In genomic region chr13:9763100-9763827, GRCm38 (mm10) we compare ENCODE assay signal across 8 mouse cellular contexts. TPM values are rescaled to one million over a fixed set of nuclear protein-coding genes. Genes with fewer than 3 reads are reported as not detected.
DNase-seq lines count a peak whose midpoint lies in the region; ATAC-seq and TF ChIP-seq lines count a peak whose summit lies in the region.

No protein-coding gene starts in this region.

- peak overlapping the region; percentile 100 for H3K27ac ChIP-seq in heart, embryonic 11.5 days (ENCODE audit: low read depth, low read length)
- H3K27ac ChIP-seq in cortical plate, adult 2 months (ENCODE audit: insufficient read depth, low read length) = peak overlapping the region; percentile 52
- H3K27ac ChIP-seq in hindbrain, embryonic 12.5 days = peak overlapping the region; percentile 100
- peak overlapping the region; percentile 87 for H3K27ac ChIP-seq in liver, embryonic 15.5 days (replicated peaks)

- TF ChIP-seq CTCF in cortical plate, adult 2 months (IDR thresholded peaks at IDR 0.05; ENCODE audit: extremely low read depth, insufficient read depth, low read length) = no peak

- peak overlapping the region; percentile 99 for H3K9ac ChIP-seq in heart, embryonic 11.5 days (ENCODE audit: low read depth, low read length)
- H3K9ac ChIP-seq in hindbrain, embryonic 12.5 days = peak overlapping the region; percentile 98
- peak overlapping the region; percentile 89 for H3K9ac ChIP-seq in liver, embryonic 15.5 days

- H3K4me2 ChIP-seq in heart, embryonic 11.5 days = peak overlapping the region; percentile 62
- peak overlapping the region; percentile 66 for H3K4me2 ChIP-seq in hindbrain, embryonic 12.5 days (replicated peaks)
- peak overlapping the region; percentile 94 for H3K4me2 ChIP-seq in liver, embryonic 15.5 days

- ATAC-seq in heart, embryonic 11.5 days (replicated peaks; ENCODE audit: insufficient number of reproducible peaks, low FRiP score, low TSS enrichment) = peak; percentile 28; the same call in 1 of the 2 replicates
- peak; percentile 45 for ATAC-seq in CD4-positive, CD25-positive, alpha-beta regulatory T cell, adult 4 months
- ATAC-seq in hindbrain, embryonic 12.5 days (ENCODE audit: low FRiP score) = peak; percentile 49
- ATAC-seq in liver, embryonic 15.5 days (ENCODE audit: insufficient read depth) = peak; percentile 62

- intact Hi-C loops in heart, postnatal 25 days (cut with DNase I) = loop anchor here (5.0 to 10.0 kb wide), 4 partner anchors 66 to 768 kb away; partner anchors contain the start of genes Dip2c and Gtpbp4

- 6% methylated on average over 21 of the region's 21 CpGs for WGBS in heart, embryonic 11.5 days (ENCODE audit: insufficient replicate concordance)
- 4% methylated on average over 21 of the region's 21 CpGs for WGBS in hindbrain, embryonic 12.5 days
- WGBS in liver, embryonic 15.5 days (ENCODE audit: insufficient replicate concordance) = 4% methylated on average over 21 of the region's 21 CpGs

- no peak for DNase-seq in heart, postnatal 25 days (ENCODE audit: low spot score)
- peak; percentile 20 for DNase-seq in retina, postnatal 7 days (ENCODE audit: low read depth, low spot score)
- DNase-seq in left cerebral cortex, adult 8-10 months (ENCODE audit: low spot score in 2 of 2) = no peak

- no peaks in the 10 kb centered on the region for H3K36me3 ChIP-seq in heart, embryonic 11.5 days (ENCODE audit: control insufficient read depth, insufficient read depth, low read length)
- H3K36me3 ChIP-seq in hindbrain, embryonic 12.5 days = no peaks in the 10 kb centered on the region
- H3K36me3 ChIP-seq in liver, embryonic 15.5 days (replicated peaks) = no peaks in the 10 kb centered on the region

- no peaks in the 10 kb centered on the region for H3K27me3 ChIP-seq in heart, embryonic 11.5 days (ENCODE audit: control insufficient read depth, insufficient read depth, low read length)
- H3K27me3 ChIP-seq in hindbrain, embryonic 12.5 days = no peaks in the 10 kb centered on the region
- H3K27me3 ChIP-seq in liver, embryonic 15.5 days = peaks cover 20% of the 10 kb centered on the region

- peaks cover 28% of the 10 kb centered on the region for H3K4me1 ChIP-seq in heart, embryonic 11.5 days (ENCODE audit: control insufficient read depth, insufficient read depth, low read length)
- peaks cover 8% of the 10 kb centered on the region; the same call in 1 of the 2 replicates for H3K4me1 ChIP-seq in cortical plate, adult 2 months (ENCODE audit: control insufficient read depth, insufficient read depth, low read length)
- H3K4me1 ChIP-seq in hindbrain, embryonic 12.5 days = peaks cover 49% of the 10 kb centered on the region
- H3K4me1 ChIP-seq in liver, embryonic 15.5 days (replicated peaks) = peaks cover 39% of the 10 kb centered on the region

- no peak for TF ChIP-seq POLR2A in cortical plate, adult 2 months (IDR thresholded peaks at IDR 0.05; ENCODE audit: extremely low read depth, insufficient read depth, low read length)

- H3K9me3 ChIP-seq in heart, embryonic 11.5 days (replicated peaks; ENCODE audit: control insufficient read depth, low read length) = no peaks in the 10 kb centered on the region
- H3K9me3 ChIP-seq in hindbrain, embryonic 12.5 days (replicated peaks) = no peaks in the 10 kb centered on the region
- no peaks in the 10 kb centered on the region for H3K9me3 ChIP-seq in liver, embryonic 15.5 days (replicated peaks)

- peak overlapping the region; percentile 93 for H3K4me3 ChIP-seq in heart, embryonic 11.5 days (ENCODE audit: low read depth, low read length)
- H3K4me3 ChIP-seq in cortical plate, adult 2 months (ENCODE audit: insufficient read depth, low read length) = peak overlapping the region; percentile 78
- peak overlapping the region; percentile 97 for H3K4me3 ChIP-seq in hindbrain, embryonic 12.5 days
- peak overlapping the region; percentile 85 for H3K4me3 ChIP-seq in liver, embryonic 15.5 days (replicated peaks)

RNA-seq across cellular contexts. Expression of gene Zmynd11, which starts 1.9 kb away (rescaled TPM):
- polyA plus RNA-seq in heart, embryonic 11.5 days (2014; fragmentation: Nextera tagmentation; extraction: Ambion mirVana) = 115 and 123 TPM in 2 replicates
- total RNA-seq in heart, postnatal 25 days (2021) = 100 to 1,000 TPM; 122 to 135 TPM
- 10 to 100 TPM; 52.8 to 57.7 TPM for polyA plus RNA-seq in CD4-positive, CD25-positive, alpha-beta regulatory T cell, adult 4 months (2017; shearing (Covaris generic))
- 209 and 257 TPM in 2 replicates for polyA plus RNA-seq in cortical plate, adult 2 months (2012; rRNA removed)
- polyA plus RNA-seq in hindbrain, embryonic 12.5 days (2016; fragmentation: Nextera tagmentation; extraction: Ambion mirVana) = 144 and 158 TPM in 2 replicates
- 21.5 and 21.8 TPM in 2 replicates for polyA plus RNA-seq in liver, embryonic 15.5 days (2015; fragmentation: Nextera tagmentation; extraction: Ambion mirVana)
- 100 to 1,000 TPM; 230 to 248 (median 241) TPM for total RNA-seq in left cerebral cortex, adult 8-10 months (2022)
